Comparison of ENCODE assay signal across 12 mouse cellular contexts in genomic region chr5:138251144-138251543, GRCm38 (mm10).
"Had no signal": no experiment of that assay in that cellular context is flagged by ENCODE, and none has a peak within 500 bp of the region (broad histone marks: within the 10 kb centered on the region; RNA-seq: fewer than 3 reads in every experiment).

No protein-coding gene starts in this region.

- DNase-seq: retina, postnatal 1 day; right cerebral cortex, adult 18-20 months; right cerebral cortex, postnatal 14 days; right cerebral cortex, postnatal 25 days; right cerebral cortex, postnatal 4 days; spleen, adult 18-20 months; thymus, adult 18-20 months; thymus, adult 2 months; thymus, postnatal 14 days; thymus, postnatal 25 days; thymus, postnatal 36 days; thymus, postnatal 4 days had no signal
